Mouse (Mus musculus) limb, embryonic 11.5 days (tissue): ENCODE results near the gene Kif24. TPM values are rescaled to one million over a fixed set of nuclear protein-coding genes. Genes with fewer than 3 reads are reported as not detected.

Experiments
- ATAC-seq: fragments of 200-750 bp; cut with Nextera tagmentation; 2 replicates; pipeline ENCODE4 v1.8.0; 2017; ENCODE audit warnings: low read depth; ENCODE audit not compliant: insufficient number of reproducible peaks, low FRiP score, low TSS enrichment
- DNase-seq: peaks from one replicate; pipeline ENCODE4 v3.0.0-alpha.2; 2015; ENCODE audit warnings: low spot score
- H3K27ac ChIP-seq: fragments of 300-500 bp; sonication (generic); replicated peaks from 2 replicates; pipeline ENCODE4 v1.5.1; 2014; ENCODE audit warnings: low read depth, mild to moderate bottlenecking, low read length
- H3K27me3 ChIP-seq: fragments of 300-500 bp; sonication (generic); 2 replicates; pipeline ENCODE4 v1.6.1; 2014; ENCODE audit warnings: mild to moderate bottlenecking, low read length, mixed read lengths; ENCODE audit not compliant: control insufficient read depth, insufficient read depth
- H3K36me3 ChIP-seq: fragments of 300-500 bp; sonication (generic); 2 replicates; pipeline ENCODE4 v1.6.1; 2014; ENCODE audit warnings: mild to moderate bottlenecking, low read length, moderate library complexity, mixed read lengths; ENCODE audit not compliant: control insufficient read depth, insufficient read depth
- H3K4me1 ChIP-seq: fragments of 300-500 bp; sonication (generic); 2 replicates; pipeline ENCODE4 v1.6.1; 2014; ENCODE audit warnings: low read length, mixed read lengths; ENCODE audit not compliant: control insufficient read depth, insufficient read depth
- H3K4me2 ChIP-seq: fragments of 300-500 bp; sonication (generic); 2 replicates; pipeline ENCODE4 v1.6.1; 2014; ENCODE audit warnings: low read depth, mild to moderate bottlenecking, moderate library complexity; ENCODE audit not compliant: severe bottlenecking
- H3K4me3 ChIP-seq: fragments of 300-500 bp; sonication (generic); 2 replicates; pipeline ENCODE4 v1.5.1; 2014; ENCODE audit warnings: low read depth, low read length
- H3K9ac ChIP-seq: fragments of 300-500 bp; sonication (generic); 2 replicates; pipeline ENCODE4 v1.6.1; 2014; ENCODE audit warnings: mild to moderate bottlenecking, low read length
- H3K9me3 ChIP-seq: fragments of 300-500 bp; sonication (generic); 2 replicates; pipeline ENCODE4 v1.6.1; 2016; ENCODE audit warnings: low read length; ENCODE audit not compliant: control insufficient read depth
- WGBS: fragments of 180-500 bp; shearing (Covaris S2); extraction: QIAGEN DNeasy Blood & Tissue Kit; methylation state at CpG from one replicate; pipeline ENCODE4 v1.1.7; 2014; 5-methylcytosine and 5-hydroxymethylcytosine counted together
- polyA plus RNA-seq: library from polyadenylated mRNA; unstranded; fragments of >200 nt; fragmentation: Nextera tagmentation; extraction: Ambion mirVana; gene quantifications from 2 replicates; pipeline ENCODE4 v1.2.1, GENCODE M21; 2014

Gene Kif24
- polyA plus RNA-seq, 1 experiment from 2014 or later, result 7.4 TPM

- 95% methylated on average over 2 of the region's 2 CpGs for WGBS
- H3K9ac ChIP-seq, result no peak overlapping the region
- H3K4me3 ChIP-seq, result no peak overlapping the region
- no peak for ATAC-seq
- no peaks in the 10 kb centered on the region for H3K27me3 ChIP-seq
- H3K4me2 ChIP-seq, result no peak overlapping the region
- no peaks in the 10 kb centered on the region for H3K9me3 ChIP-seq
- H3K36me3 ChIP-seq, result no peaks in the 10 kb centered on the region
- H3K4me1 ChIP-seq, result no peaks in the 10 kb centered on the region
- DNase-seq, result no peak
- no peak overlapping the region for H3K27ac ChIP-seq
Measured at GRCm38 (mm10) chr4:41358669-41359068, 106.0 kb downstream of the Kif24 start.

GRCm38 (mm10) chr4:41357154-41357553 is 107.5 kb downstream of the Kif24 start:
- Histone ChIP-seq H3K9me3 (no peaks in the 10 kb centered on the region), H3K27me3 (no peaks in the 10 kb centered on the region), H3K27ac (no peak overlapping the region), H3K9ac (no peak overlapping the region), H3K4me1 (no peaks in the 10 kb centered on the region), H3K36me3 (no peaks in the 10 kb centered on the region), H3K4me2 (no peak overlapping the region), H3K4me3 (no peak overlapping the region)
- 88% methylated on average over 2 of the region's 2 CpGs for WGBS
- ATAC-seq (no peak), DNase-seq (no peak)

GRCm38 (mm10) chr4:41353265-41353664 is 111.4 kb downstream of the Kif24 start:
- Histone ChIP-seq H3K4me3 (no peak overlapping the region), H3K36me3 (no peaks in the 10 kb centered on the region), H3K4me1 (no peaks in the 10 kb centered on the region), H3K9me3 (no peaks in the 10 kb centered on the region), H3K27me3 (no peaks in the 10 kb centered on the region), H3K4me2 (no peak overlapping the region), H3K9ac (no peak overlapping the region), H3K27ac (no peak overlapping the region)
- DNase-seq, result no peak
- no peak for ATAC-seq
- WGBS, result 96% methylated on average over 1 of the region's 1 CpGs

- no peak overlapping the region for H3K27ac ChIP-seq
- no peaks in the 10 kb centered on the region for H3K4me1 ChIP-seq
- no peak overlapping the region for H3K9ac ChIP-seq
- no peaks in the 10 kb centered on the region for H3K36me3 ChIP-seq
- H3K27me3 ChIP-seq, result no peaks in the 10 kb centered on the region
- H3K4me3 ChIP-seq, result no peak overlapping the region
- WGBS, result 95% methylated on average over 4 of the region's 4 CpGs
- ATAC-seq (no peak), DNase-seq (no peak)
- no peak overlapping the region for H3K4me2 ChIP-seq
- H3K9me3 ChIP-seq, result no peaks in the 10 kb centered on the region
Measured at GRCm38 (mm10) chr4:41352758-41353157, 111.9 kb downstream of the Kif24 start.

GRCm38 (mm10) chr4:41349199-41349591 is 115.5 kb downstream of the Kif24 start:
- 2% methylated on average over 28 of the region's 28 CpGs for WGBS
- no peak for DNase-seq

GRCm38 (mm10) chr4:41348584-41349198 is 116.0 kb downstream of the Kif24 start, which contains the start of gene Ubap1:
TSS of gene Ubap1 (plus strand) at chr4:41348996.
- H3K9ac ChIP-seq, result peak within 1 kb of the TSS; percentile 70
- H3K36me3 ChIP-seq, result no peaks in the 10 kb centered on the region
- WGBS, result under 1% methylated on average over 30 of the region's 31 CpGs
- peak; percentile 98 for ATAC-seq
- DNase-seq, result peak; percentile 98
- H3K4me1 ChIP-seq, result no peaks in the 10 kb centered on the region
- H3K27me3 ChIP-seq, result no peaks in the 10 kb centered on the region
- H3K9me3 ChIP-seq, result no peaks in the 10 kb centered on the region
- H3K27ac ChIP-seq, result peak within 1 kb of the TSS; percentile 60
- peak within 1 kb of the TSS; percentile 55 for H3K4me2 ChIP-seq
- peak within 1 kb of the TSS; percentile 85 for H3K4me3 ChIP-seq

More at GRCm38 (mm10) chr4:41349199-41349591, 115.5 kb downstream of the Kif24 start:
- Histone ChIP-seq H3K4me3 (peak overlapping the region; percentile 85), H3K36me3 (no peaks in the 10 kb centered on the region), H3K9ac (peak overlapping the region; percentile 70), H3K4me1 (no peaks in the 10 kb centered on the region), H3K27me3 (no peaks in the 10 kb centered on the region), H3K27ac (peak overlapping the region; percentile 60), H3K9me3 (no peaks in the 10 kb centered on the region), H3K4me2 (peak overlapping the region; percentile 55)
- peak; percentile 70 for ATAC-seq

GRCm38 (mm10) chr4:41347839-41348238 is 116.8 kb downstream of the Kif24 start:
- no peak overlapping the region for H3K9ac ChIP-seq
- no peak overlapping the region for H3K4me3 ChIP-seq
- H3K4me1 ChIP-seq, result no peaks in the 10 kb centered on the region
- WGBS, result 63% methylated on average over 5 of the region's 5 CpGs
- DNase-seq, result no peak
- H3K36me3 ChIP-seq, result no peaks in the 10 kb centered on the region
- H3K27me3 ChIP-seq, result no peaks in the 10 kb centered on the region
- no peak for ATAC-seq
- H3K4me2 ChIP-seq, result no peak overlapping the region
- no peak overlapping the region for H3K27ac ChIP-seq
- H3K9me3 ChIP-seq, result no peaks in the 10 kb centered on the region

GRCm38 (mm10) chr4:41346011-41346410 is 118.7 kb downstream of the Kif24 start:
- ATAC-seq (no peak), DNase-seq (no peak)
- no peak overlapping the region for H3K27ac ChIP-seq
- no peaks in the 10 kb centered on the region for H3K4me1 ChIP-seq
- H3K9ac ChIP-seq, result no peak overlapping the region
- H3K36me3 ChIP-seq, result no peaks in the 10 kb centered on the region
- WGBS, result 67% methylated on average over 2 of the region's 2 CpGs
- H3K9me3 ChIP-seq, result no peaks in the 10 kb centered on the region
- H3K27me3 ChIP-seq, result no peaks in the 10 kb centered on the region
- H3K4me3 ChIP-seq, result no peak overlapping the region
- no peak overlapping the region for H3K4me2 ChIP-seq
